Mouse (Mus musculus) erythroid progenitor cell, adult 5-6 weeks (primary cell): Measurements from ENCODE around the gene Kank1. TPM values are rescaled to one million over a fixed set of nuclear protein-coding genes. Genes with fewer than 3 reads are reported as not detected.
"Not testable (repeated sequence)": the region's sequence is repeated elsewhere in the genome, so short reads cannot be mapped to it uniquely, and the experiment has no call there.

Experiments used
- ATAC-seq: replicated peaks from 2 replicates; pipeline ENCODE4 v1.8.0; 2016; ENCODE audit warnings: moderate number of reproducible peaks, mild to moderate bottlenecking, moderate TSS enrichment, inconsistent platforms; ENCODE audit not compliant: poor library complexity, low FRiP score, severe bottlenecking
- total RNA-seq, 2 experiments: library from RNA; stranded (forward) in 1 of 2; stranded (reverse) in 1 of 2; fragments of 150-400 nt in 1 of 2; fragments of 186-747, 209-891 nt in 1 of 2; gene quantifications; 2 replicates each; pipeline versions ENCODE4 v1.2.3 to v1.2.4; 2015 to 2017; ENCODE audit warnings: low replicate concordance in 2 of 2

Gene Kank1
- total RNA-seq, 2 experiments from 2014 or later = not detected

GRCm38 (mm10) chr19:25431909-25432308 lies 195.1 kb downstream of the Kank1 start:
- no peak for ATAC-seq

- ATAC-seq = no peak
Observed at GRCm38 (mm10) chr19:25433169-25433690, 196.5 kb downstream of the Kank1 start.

GRCm38 (mm10) chr19:25434345-25434744 lies 197.6 kb downstream of the Kank1 start:
- no peak for ATAC-seq

GRCm38 (mm10) chr19:25434795-25435194 lies 198.0 kb downstream of the Kank1 start:
- no peak for ATAC-seq

DNA sequence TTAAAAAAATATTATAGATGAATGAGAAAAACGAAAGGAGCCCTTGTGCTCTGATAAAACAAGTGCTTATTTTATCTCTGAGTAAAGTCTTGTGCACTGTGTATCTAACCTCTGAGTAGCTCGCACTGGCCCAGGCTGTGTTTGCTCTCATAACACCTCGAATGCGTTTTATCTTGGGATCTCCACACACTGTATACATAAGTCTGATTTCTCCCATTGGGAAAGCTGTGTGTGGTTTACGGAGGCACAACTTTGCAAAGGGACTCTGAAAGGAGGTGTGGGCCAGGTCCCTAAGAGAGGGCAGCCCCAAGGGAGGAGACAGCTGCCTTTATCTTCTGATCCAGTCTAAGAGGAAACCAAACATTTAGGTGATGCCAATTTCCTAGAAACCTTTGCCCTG lies 198.6 kb downstream of the Kank1 start:
- no peak for ATAC-seq

- ATAC-seq = no peak
Observed at GRCm38 (mm10) chr19:25436175-25436574, 199.4 kb downstream of the Kank1 start.

- ATAC-seq = no peak
Observed at GRCm38 (mm10) chr19:25436789-25437650, 200.2 kb downstream of the Kank1 start.

DNA sequence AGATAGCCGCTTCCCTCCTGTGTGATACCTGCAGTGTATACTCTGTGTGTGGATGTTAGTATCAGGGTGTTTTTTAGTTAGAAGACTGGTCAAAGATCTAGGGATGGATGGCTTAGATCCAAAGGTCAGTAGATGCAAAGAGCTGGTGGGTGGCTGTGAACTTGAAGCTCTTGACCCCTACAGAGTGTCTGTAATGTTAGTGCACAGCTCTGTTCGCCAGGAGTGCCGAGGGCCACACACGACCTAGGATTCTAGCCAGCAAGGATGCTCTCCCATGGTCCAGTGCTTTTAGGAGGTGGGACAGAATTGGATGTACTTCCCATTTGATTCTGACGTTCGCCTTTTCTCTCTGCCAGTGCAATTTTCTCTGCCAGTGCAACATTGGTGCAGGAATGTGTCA lies 201.5 kb downstream of the Kank1 start:
- no peak for ATAC-seq

- no peak for ATAC-seq
Observed at GRCm38 (mm10) chr19:25439807-25440206, 203.0 kb downstream of the Kank1 start.

DNA sequence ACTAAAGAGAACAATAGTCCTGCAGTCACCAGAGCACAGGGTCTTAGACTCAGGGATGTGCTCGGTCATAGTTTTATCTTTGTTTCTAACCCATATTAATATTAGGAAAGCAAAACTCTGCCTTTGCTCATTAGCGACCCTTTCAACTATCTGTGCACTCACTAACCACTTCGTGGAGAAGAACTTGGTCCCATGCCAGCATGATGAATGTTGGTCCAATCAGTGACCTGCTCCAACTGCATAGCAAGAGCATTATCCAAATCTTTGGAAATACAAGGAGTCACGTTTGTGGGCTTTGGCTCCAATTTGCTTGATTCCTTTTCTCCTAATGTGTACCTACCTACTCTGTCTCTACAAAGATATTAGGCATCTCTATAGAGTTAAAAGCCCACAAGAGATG lies 204.0 kb downstream of the Kank1 start:
- ATAC-seq = no peak

DNA sequence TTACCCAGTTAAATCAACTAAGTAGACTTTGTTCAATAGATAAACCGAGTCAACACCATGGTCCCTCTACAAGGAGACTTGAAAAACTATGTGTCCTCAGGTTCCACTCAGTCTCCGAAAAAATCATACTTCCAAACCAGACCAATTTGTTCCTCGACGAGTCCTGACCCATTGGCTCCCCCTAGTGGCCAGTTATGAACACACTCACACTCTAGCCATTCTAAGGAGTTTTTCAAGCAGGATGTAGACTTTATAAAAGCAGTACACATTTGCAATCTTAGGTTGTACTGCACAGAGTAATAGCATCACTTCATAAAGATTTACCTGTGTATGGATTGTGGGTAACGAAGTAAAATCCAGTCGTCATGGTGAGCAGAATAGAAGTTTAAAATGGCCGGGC lies 208.3 kb downstream of the Kank1 start:
- ATAC-seq = no peak

DNA sequence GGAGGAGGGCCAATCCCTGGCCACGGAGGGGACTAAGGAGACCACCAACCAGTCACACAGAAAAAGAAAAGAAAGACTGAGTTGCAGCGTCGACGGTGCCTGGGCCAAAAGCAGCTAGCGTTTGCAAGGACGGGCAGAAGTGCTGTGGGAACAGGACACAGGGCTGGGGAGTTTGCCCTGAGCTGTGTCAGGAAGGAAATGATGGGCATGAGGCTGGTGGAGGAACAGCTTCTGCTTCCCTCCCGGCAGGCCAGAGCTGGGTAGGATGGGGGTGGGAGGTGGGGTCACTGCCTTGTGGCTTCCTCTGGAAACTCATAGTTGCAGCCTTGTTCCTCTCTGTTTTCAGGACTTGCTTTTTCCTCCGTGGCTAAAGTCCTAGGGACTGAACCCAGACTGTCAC lies 209.1 kb downstream of the Kank1 start:
- no peak for ATAC-seq

GRCm38 (mm10) chr19:25446683-25447082 lies 209.9 kb downstream of the Kank1 start:
- no peak for ATAC-seq

GRCm38 (mm10) chr19:25447373-25447772 lies 210.6 kb downstream of the Kank1 start:
- no peak for ATAC-seq

- ATAC-seq = no peak
Observed at GRCm38 (mm10) chr19:25450869-25451629, 214.3 kb downstream of the Kank1 start.

- no peak for ATAC-seq
Observed at GRCm38 (mm10) chr19:25453146-25453545, 216.4 kb downstream of the Kank1 start.

DNA sequence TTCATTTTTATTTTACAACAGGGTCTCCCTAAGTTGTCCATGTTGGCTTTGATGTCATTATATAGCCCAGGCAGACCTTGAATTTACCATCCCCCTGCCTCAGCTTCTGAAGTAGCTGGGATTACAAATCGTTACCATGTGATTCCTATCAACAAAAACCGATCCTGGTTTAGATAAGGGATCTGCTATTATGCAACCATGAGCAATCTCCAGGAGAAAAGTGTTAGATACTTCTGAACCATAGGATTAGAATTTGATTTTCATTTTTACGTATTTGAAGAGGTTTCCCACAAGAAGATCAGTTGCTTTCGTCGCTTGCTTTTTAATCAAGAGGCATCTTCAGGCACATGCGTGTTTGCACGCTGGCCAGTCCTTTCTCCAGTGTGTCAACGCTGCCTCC lies 224.0 kb downstream of the Kank1 start:
- no peak for ATAC-seq

- ATAC-seq = no peak
Observed at GRCm38 (mm10) chr19:25461553-25462320, 225.0 kb downstream of the Kank1 start.

- ATAC-seq = not testable (repeated sequence)
Observed at GRCm38 (mm10) chr19:25475806-25476205, 239.0 kb downstream of the Kank1 start.

GRCm38 (mm10) chr19:25479152-25479669 lies 242.4 kb downstream of the Kank1 start:
- ATAC-seq = no peak
